Mouse (Mus musculus) testis, adult 2 months (tissue): ENCODE measurements at regions not wholly inside any gene's neighbourhood (a gene's known extent, or its start where the extent isn't known, plus 50 kb on each side); places are given as distances from the start of the nearest gene placed in this dataset.

Experiments
- H3K27ac ChIP-seq: fragments of 200-500 bp; 2 replicates; pipeline ENCODE4 v1.5.1; 2012; ENCODE audit warnings: low read depth, low read length; ENCODE audit not compliant: control insufficient read depth, insufficient read depth
- H3K27me3 ChIP-seq: fragments of 200-500 bp; 2 replicates; pipeline ENCODE4 v1.6.1; 2012; ENCODE audit warnings: mild to moderate bottlenecking, low read length, moderate library complexity; ENCODE audit not compliant: control insufficient read depth, insufficient read depth
- H3K36me3 ChIP-seq: fragments of 200-500 bp; 2 replicates; pipeline ENCODE4 v1.6.1; 2012; ENCODE audit warnings: mild to moderate bottlenecking, low read length; ENCODE audit not compliant: control insufficient read depth, insufficient read depth
- H3K4me1 ChIP-seq: fragments of 200-500 bp; 2 replicates; pipeline ENCODE4 v1.6.1; 2012; ENCODE audit warnings: low read length; ENCODE audit not compliant: control insufficient read depth, insufficient read depth
- H3K4me3 ChIP-seq: fragments of 200-500 bp; 2 replicates; pipeline ENCODE4 v1.5.1; 2012; ENCODE audit warnings: low read depth, mild to moderate bottlenecking, low read length, moderate library complexity, mixed read lengths; ENCODE audit not compliant: control insufficient read depth
- CTCF ChIP-seq: fragments of 200-500 bp; IDR thresholded peaks from 2 replicates; pipeline ENCODE4 v1.5.1; 2012; ENCODE audit warnings: low read depth, mild to moderate bottlenecking, inconsistent platforms, low read length, moderate library complexity; ENCODE audit not compliant: control insufficient read depth, insufficient read depth, insufficient replicate concordance
- POLR2A ChIP-seq: fragments of 200-500 bp; IDR thresholded peaks from 2 replicates; pipeline ENCODE4 v1.6.1; 2012; ENCODE audit warnings: low read depth, mild to moderate bottlenecking, inconsistent platforms, low read length, moderate library complexity; ENCODE audit not compliant: control insufficient read depth

DNA sequence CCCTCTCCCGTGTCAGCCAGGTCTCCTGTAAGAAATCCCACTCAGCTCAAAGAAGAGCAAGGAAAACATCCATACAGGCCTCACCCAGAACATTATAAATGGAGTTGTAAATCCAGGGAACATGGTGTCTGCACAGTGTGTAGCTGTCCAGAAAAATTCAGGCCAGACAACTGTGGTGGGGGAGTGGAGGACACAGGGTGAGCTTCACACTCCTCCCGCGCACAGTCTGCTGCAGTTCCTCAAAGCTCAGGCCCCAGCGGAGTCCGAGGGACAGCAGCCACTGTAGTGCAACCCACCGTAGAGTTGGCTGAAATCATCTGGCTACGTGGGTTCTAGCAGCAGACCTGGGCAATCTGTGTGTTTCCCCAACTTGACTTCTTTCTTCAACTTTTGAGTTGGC is 62.9 kb upstream of the Klf4 start:
- TF ChIP-seq CTCF (no peak), POLR2A (no peak)
- no peaks in the 10 kb centered on the region for H3K27me3 ChIP-seq
- no peak overlapping the region for H3K4me3 ChIP-seq
- H3K27ac ChIP-seq: no peak overlapping the region
- H3K4me1 ChIP-seq: no peaks in the 10 kb centered on the region; the same call in none of the 2 replicates
- no peaks in the 10 kb centered on the region for H3K36me3 ChIP-seq

GRCm38 (mm10) chr4:55594699-55595098 is 62.4 kb upstream of the Klf4 start:
- TF ChIP-seq POLR2A: no peak
- TF ChIP-seq CTCF: no peak
- Histone ChIP-seq H3K4me3 (no peak overlapping the region), H3K27ac (no peak overlapping the region), H3K27me3 (no peaks in the 10 kb centered on the region), H3K36me3 (no peaks in the 10 kb centered on the region), H3K4me1 (no peaks in the 10 kb centered on the region; the same call in none of the 2 replicates)

- Histone ChIP-seq H3K4me1 (no peaks in the 10 kb centered on the region; the same call in none of the 2 replicates), H3K27me3 (no peaks in the 10 kb centered on the region), H3K4me3 (no peak overlapping the region), H3K27ac (no peak overlapping the region), H3K36me3 (no peaks in the 10 kb centered on the region)
- TF ChIP-seq POLR2A: no peak
- TF ChIP-seq CTCF: no peak
These were observed 60.9 kb upstream of the Klf4 start for GRCm38 (mm10) chr4:55593132-55593531.

- no peak overlapping the region for H3K4me3 ChIP-seq
- no peak overlapping the region for H3K27ac ChIP-seq
- no peaks in the 10 kb centered on the region for H3K36me3 ChIP-seq
- TF ChIP-seq POLR2A (no peak), CTCF (no peak)
- H3K4me1 ChIP-seq: no peaks in the 10 kb centered on the region; the same call in none of the 2 replicates
- H3K27me3 ChIP-seq: no peaks in the 10 kb centered on the region
These were observed 53.9 kb upstream of the Klf4 start for GRCm38 (mm10) chr4:55586212-55586611.

- no peak for TF ChIP-seq CTCF
- no peak for TF ChIP-seq POLR2A
- Histone ChIP-seq H3K4me1 (no peaks in the 10 kb centered on the region), H3K36me3 (no peaks in the 10 kb centered on the region), H3K4me3 (no peak overlapping the region), H3K27me3 (no peaks in the 10 kb centered on the region), H3K27ac (no peak overlapping the region)
These were observed 51.3 kb upstream of the Klf4 start for GRCm38 (mm10) chr4:55583589-55583988.
